Mouse (Mus musculus) adrenal gland, postnatal 36 days (tissue): Measurements from ENCODE around the gene Itga3. TPM values are rescaled to one million over a fixed set of nuclear protein-coding genes. Genes with fewer than 3 reads are reported as not detected.
A peak's percentile ranks its signal among the peaks of the same experiment; 100 is the strongest.

ENCODE experiments used
- DNase-seq, 2 experiments: peaks; one replicate each; pipeline ENCODE4 v3.0.0; 2021; ENCODE audit warnings: mixed read lengths in 1 of 2
- total RNA-seq, 2 experiments: library from RNA; stranded (reverse); gene quantifications; 2 replicates each; pipeline ENCODE4 v1.2.3; 2021

Itga3 gene
- total RNA-seq, 2 experiments from 2014 or later = 38.0 to 56.7 TPM

GRCm38 (mm10) chr11:95071266-95071665 is 5.3 kb downstream of the Itga3 start:
- no peak for DNase-seq

GRCm38 (mm10) chr11:95070140-95071107 is 6.2 kb downstream of the Itga3 start:
- no peak for DNase-seq

DNA sequence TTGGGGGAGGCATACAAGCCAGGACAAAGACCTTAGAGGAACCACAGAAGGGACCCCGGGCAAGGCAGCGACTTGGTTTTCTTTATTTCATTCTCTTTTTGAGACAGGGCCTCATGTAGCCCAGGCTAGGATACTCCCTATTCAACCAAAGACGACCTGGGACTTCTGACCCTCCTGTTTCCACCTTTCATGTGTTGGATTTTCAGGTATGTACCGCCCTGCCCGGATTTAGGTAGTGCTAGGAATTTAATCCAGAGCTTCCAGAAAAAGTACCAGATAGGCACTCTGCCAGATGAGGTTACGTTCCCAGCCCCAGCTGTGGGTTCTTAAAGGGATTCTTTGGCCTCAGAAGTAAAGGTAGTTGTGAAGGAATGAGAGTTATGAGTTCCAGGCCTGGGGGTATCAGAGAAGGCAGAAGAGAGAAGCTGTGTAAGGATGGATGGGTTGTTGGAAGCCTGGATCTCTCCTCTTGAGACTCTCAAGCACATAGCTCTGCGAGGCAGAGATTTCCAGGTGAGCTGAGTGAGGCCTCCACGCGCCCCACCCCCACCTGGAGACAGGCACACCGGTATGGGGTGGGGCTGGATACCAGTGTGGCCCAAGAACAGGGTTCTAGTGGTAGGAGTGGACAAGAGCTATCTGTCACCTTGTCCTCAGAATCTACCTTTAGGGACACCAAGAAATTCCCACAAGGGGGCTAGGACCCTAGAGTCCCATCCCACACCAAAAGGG is 7.2 kb downstream of the Itga3 start:
- DNase-seq = no peak

- DNase-seq = no peak
These were observed 19.7 kb downstream of the Itga3 start for GRCm38 (mm10) chr11:95056768-95057501.

GRCm38 (mm10) chr11:95053062-95053461 is 23.5 kb downstream of the Itga3 start:
- DNase-seq = no peak

- peak; percentile 58 to 65 for DNase-seq
These were observed 29.5 kb downstream of the Itga3 start for GRCm38 (mm10) chr11:95046980-95047680.

DNA sequence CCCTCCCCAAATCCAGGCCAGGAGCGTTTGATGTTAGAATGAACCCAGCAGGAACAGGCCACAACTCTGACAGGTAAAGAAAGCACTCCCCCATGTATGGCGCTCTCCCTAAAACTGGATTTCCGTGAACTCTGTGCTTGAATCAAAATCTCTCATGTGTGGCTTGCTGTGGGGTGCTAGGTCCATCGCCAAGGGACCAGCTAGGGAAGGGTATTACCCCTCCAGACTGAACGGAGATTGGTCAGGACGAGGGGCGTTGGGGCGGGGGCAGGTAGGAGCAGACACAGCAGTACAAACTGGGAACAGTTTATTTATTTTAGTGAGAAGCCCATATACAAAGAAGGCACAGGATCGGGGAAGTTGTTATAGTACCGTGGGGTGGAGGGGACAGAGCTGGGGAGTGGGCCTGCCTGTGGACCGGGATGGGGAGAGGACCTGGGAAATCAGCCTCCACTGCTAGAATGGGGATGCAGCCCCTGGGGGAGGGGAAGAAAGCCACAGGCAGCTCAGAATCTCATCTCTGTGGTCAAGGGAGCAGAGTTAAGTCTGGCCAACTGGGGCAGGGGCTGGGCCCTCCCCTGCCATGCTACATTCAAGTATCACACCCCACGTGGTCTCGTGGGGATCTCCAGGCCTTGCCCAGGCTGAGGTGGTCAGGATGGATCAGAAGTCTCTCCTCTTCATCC is 32.3 kb downstream of the Itga3 start:
- no peak for DNase-seq

DNA sequence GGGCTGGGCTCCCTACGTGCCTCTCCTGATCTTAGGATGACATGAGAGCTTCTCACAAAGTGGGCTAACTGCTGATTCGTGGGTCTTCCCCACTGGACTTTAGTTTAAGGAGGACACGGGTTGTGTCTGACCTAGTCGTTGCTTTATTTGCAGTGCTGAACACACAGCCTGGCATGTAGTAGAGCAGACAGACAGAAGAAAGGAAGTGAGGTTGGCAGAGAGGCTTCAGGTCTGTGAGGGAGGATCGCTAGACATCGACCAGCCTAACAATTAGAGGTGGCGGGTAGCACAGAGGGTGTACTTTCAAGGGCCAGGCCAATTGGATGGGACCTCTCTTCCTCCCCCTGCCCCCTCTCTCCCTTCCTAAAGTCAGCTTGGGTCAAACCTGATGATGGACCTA is 33.0 kb downstream of the Itga3 start:
- DNase-seq = no peak

DNA sequence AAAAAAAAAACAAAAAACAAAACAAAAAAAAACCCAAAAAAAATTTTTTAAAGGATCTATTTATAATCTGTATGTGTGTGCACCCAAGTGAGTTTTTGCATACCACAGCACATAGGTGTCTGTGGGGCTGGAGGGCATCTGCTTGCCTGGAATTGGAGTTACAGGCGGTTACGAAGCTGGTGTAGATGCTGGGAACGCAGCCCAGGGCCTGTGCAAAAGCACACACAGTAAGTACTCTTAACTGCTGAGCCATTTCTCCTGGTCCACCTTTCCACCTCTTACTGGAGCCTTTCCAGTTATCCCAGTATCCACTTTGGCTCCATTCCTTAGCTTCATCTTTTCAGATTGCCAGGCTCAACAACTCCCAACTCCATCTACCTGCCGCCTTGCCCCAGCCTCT is 33.5 kb downstream of the Itga3 start:
- no peak for DNase-seq

GRCm38 (mm10) chr11:95042096-95042495 is 34.5 kb downstream of the Itga3 start:
- peak; percentile 81 to 87 for DNase-seq

GRCm38 (mm10) chr11:95041139-95041609 is 35.4 kb downstream of the Itga3 start, which contains the start of gene Pdk2:
Gene Pdk2 (minus strand): TSS chr11:95041354.
- DNase-seq = peak; percentile 95 to 97

DNA sequence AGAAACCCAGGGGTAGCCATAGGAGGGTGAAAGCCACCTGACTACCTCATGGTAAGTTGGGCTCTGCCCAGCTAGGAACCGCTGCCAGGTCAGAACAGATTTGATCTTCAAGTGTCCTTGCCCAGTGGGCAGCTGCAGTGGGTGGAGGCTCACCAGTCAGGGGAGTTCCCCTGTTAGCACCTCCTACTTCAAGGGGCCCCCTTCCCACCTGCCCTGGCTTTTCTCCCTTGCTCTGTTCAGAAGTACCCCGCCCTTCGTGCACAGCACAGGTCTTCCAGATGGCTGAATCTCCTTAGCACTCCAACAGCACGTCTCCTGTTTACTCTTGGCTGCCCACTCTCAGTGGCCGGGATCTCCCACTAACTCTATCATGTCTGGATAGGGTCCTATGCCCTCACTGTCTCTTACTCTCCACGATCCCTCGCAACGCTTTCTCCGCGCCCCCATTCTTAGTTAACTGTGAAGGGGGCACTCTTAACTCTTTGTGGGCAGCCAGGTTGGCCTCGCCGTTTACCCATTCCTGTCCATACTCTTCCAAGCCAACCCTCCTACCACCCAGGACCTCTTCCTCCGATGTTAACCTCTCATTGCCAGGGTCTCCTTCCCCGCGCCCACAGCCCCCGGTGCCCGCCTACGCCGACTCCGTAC is 36.0 kb downstream of the Itga3 start:
- DNase-seq = peak; percentile 63 to 72

DNA sequence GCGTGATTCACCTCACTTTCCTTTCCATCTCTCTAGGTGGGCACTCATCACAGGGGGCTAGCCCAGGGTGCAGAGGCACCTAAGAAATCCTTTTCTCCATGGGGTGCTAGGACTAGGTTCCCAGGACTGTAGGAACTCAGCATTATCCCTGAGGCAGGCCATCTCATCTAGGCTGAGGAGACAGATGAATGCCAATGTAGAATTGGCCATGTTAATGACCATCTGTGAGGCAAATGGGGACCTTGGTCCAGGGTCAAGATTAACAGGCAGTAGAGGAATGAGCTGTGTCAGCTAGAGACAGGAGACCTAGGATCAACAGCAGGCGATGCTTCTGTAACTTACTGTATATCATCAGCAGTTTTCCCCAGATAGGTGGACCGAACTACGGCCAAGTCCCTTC is 36.8 kb downstream of the Itga3 start:
- no peak for DNase-seq

DNA sequence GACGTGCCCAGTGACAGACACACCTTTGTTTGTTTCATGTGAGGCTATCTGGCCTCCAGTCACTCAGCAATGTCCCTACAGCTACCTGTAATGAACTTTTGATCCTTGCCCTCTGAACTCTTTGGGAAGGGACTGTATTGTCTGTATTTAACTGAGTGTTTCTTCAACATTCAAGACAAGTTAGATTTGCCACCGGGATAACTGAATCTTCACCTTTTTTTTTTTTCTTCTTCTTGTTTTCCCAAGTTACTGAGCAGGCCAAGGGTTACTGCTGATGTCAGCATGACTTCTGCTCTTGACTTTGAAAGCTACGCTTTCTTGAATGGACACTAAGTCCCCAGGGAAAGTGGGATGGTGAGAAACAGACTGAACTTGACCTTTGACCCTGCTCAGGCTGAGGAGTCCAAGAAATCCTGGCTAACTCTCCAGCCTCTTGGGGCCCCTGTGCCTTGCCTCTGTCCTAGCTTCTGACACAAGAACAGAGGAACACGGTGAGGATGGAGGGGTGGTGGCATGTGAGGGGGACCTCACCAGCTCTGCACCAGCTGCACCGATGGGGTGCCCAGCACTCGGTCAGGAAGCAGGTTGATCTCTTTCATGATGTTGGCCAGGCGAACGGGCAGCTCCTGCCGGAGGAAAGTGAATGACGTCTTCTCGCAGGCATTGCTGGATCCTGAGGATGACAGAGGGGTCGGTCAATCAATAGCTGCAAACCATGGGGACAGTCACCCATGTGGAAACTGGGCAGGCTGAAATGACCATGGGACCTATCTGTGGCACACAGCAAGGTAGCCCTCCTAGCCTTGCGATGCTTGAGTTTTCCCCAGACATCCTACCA is 37.6 kb downstream of the Itga3 start:
- DNase-seq = peak in 1 of 2 experiments; percentile 48

GRCm38 (mm10) chr11:95038156-95038817 is 38.3 kb downstream of the Itga3 start:
- no peak for DNase-seq

- DNase-seq = no peak
These were observed 39.3 kb downstream of the Itga3 start for GRCm38 (mm10) chr11:95037306-95037705.

DNA sequence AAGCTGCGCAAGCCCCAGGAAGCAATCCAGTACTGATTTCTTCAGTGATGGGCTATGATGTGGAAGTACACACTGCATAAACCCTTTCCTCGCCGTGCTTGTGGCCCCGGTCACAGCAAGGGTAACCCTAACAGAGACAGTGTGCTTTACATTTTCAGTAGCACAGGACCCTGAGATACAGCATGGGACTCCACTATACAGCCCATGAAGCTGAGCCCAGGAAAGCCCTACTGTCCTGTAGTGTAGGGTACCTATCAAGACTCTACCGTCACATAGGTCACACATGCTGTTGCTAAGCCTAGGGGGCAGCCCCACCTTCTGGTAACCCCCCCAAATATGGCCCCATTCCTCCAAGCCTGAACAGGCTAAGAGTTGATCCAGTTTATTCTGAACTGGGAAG is 40.1 kb downstream of the Itga3 start:
- no peak for DNase-seq

DNA sequence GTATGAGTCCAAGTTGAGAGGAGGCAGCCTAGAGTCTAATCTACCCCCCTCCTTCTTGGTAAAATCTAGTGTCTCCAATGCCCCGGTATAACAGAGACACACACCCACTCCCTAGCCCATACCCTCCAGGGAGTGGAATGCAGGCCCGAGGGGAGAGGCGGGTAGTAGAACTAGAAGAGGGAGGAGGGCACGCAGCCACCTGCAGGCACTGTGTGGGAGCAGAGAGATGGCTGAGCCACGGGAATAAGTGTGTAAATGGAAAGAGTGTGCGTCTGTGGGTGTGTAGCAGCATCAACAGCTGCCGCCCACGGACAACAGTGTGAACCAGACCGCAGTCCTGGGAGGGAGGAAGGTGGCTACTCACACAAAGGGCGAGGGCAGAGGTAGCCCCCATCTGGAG is 41.7 kb downstream of the Itga3 start:
- DNase-seq = no peak

DNA sequence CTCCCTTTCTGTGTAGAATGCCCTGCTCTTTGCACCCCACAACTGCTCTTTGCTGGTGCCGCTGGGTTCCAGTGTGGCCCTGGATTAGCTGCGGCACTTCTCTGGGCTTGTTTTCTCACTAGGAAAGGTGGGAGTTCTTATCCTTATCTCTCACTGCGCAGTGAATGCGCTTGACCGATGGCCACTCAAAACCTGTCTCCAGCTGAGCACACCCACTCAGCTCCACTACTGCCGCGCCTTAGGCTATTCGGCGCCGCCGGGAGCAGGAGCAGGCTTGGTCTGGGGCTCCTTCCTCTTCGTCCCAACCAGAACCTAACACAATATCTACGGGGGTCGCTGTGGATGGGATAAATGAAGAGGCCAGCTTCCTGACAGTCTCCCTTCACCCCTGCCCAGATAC is 43.0 kb downstream of the Itga3 start:
- no peak for DNase-seq
